Mouse (Mus musculus): ENCODE data around the gene Grb10.

DNA sequence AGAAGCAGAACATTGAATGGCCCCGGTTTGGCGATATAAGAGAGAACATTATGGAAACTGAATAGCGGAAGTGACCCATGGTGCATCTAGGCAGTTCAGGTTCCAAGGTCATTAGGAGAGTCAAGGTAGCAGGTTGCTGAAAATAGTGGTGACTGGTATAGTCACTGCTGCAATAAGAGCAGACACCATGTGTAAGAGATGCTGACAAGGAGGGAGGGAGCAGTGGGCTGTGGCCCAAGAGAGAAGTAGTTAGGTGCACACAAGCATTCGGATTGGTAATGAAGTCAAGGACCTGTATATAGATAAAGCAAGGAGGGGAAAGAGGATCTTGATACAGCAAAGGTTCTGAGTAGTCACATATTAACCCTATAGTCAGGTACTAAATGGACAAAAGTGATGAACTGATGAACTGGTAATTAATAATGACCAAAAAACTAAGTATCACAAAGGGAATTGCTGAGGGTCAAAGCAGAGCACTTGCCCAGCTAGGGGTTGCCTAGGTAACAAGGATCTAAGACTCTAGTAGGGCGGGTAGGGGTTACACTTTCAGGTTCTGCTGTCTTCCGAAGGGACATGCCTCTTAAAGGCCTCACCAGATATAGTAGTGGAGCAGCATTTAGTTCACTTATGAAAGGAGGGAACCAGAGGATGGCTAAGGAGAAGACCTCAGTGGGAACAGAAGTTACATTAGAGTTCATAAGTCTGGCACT, 65.9 kb downstream of the Grb10 start:
- no peak for TF ChIP-seq CTCF (IDR thresholded peaks at IDR 0.05; ENCODE audit: control insufficient read depth, insufficient read depth, insufficient replicate concordance, low read depth, low read length)
- TF ChIP-seq POLR2A (IDR thresholded peaks at IDR 0.05; ENCODE audit: control insufficient read depth, low read depth, low read length): no peak

Data from testis, adult 2 months (tissue).